Mouse (Mus musculus) gastrocnemius, postnatal 4 days (tissue): ENCODE measurements at regions not wholly inside any gene's neighbourhood (a gene's known extent, or its start where the extent isn't known, plus 50 kb on each side); places are given as distances from the start of the nearest gene placed in this dataset.

Experiments
- DNase-seq, 2 experiments: peaks; one replicate each; pipeline ENCODE4 v3.0.0; 2021 to 2022; ENCODE audit warnings: low spot score in 2 of 2, mixed read lengths in 2 of 2

DNA sequence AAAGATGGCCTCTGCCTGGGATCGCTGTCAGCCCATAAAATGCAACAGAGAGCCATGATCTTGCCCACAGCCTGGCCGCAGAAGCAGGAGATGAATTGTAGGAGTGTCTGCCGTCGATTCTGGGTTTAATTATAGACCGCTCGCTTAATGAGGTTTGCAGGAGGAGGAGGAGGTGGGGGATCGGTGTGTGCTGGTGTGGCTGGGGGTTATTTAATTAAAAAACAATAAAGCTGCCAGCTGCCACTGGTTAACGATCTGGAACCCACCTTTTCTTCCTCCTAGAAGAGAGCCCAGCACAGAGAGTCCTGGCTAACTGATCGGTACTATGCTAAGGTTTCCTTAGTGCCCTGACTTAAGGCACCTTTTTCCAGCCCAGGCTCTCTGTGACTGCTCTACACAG, 231.4 kb upstream of the Pard3b start:
- no peak for DNase-seq

DNA sequence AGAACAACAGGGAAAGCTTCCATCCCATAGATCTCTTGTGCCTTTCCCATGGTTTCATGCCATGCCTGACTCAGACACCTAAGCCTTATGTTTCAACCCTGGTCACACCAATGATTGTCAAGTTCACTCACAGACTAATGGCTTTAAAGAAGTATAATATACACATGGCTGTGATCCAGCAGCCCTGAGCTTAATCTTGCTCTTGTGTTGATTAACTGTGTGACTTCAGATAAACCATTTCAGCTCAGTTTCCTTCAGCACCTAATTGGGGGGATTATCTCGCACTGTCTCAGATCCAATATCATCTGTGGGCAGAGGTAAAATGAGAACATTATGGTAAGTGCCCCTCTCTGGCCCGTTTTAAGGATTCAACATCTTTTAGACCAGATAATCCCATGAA, 223.9 kb upstream of the Pard3b start:
- no peak for DNase-seq

DNA sequence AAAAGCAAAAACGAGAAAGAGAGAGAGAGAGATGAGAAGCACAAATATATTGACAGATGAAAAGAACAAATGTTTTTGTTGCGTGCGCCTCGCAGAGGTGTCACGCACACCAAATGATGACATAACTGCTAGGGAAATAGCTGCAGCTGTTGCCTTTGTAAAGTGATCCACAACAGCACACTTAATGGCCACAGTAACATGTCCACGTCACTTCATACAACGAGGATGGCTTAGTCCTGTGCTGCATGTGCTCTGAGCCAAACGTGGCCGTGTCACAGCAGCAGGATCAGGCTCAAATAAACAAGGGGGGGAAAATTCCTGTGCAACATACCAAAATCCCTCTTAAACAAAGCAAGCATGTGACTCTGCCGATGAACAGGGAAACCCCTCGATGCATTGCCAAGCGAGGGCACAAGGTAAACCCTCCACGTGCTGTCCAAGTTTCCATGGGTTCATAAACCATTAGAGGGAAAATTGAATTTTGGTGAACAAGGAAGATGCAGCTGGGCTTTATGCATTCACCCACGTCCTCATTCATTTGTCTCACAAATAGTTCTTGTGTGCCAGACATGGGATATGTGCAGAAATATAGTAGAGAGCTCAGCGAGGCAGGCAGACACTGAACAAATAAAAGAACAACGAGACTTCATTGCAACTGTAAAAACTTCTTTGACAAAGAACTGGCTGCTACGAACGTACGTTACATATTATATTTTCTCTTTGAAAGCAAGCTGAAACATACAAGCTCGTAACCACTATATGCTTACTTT, 223.0 kb upstream of the Pard3b start:
- DNase-seq: no peak

DNA sequence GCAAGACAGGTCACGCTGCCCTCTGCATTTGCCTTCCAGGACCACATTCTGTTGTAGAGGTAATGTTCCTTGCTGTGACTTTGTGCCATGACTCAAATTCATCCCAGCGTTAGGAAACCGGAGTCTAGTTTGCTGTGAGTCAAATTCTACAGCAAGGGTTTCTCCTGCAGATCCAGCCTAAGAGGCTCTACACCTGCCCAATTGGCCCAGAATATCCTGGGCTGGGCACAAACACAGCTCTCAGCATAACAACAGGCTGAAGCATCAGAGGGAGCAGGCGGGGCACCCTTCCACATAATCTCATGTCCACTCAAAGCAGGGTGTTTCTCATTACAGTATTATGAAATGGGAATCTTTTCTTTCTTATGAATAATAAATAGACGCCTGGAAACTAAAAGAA, 220.2 kb upstream of the Pard3b start:
- no peak for DNase-seq

DNA sequence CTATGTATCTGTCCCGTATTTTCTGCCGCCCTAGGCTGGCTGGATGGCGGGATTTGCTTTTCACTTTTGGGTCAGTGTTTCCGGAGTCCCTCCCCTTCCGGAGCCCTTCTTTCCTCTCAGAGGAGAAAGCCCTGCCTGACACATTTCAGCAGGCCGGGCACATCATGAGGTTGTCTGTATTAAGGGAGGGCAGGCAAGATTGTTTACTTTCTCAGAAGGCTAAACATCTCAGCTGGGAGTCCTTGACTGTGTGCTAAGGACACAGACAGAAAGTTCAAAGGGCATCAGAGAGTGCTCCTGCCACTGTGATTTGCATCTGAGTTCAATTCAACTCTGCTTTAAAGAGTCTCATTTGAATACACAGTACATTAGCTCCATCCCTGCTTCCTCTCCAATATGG, 218.8 kb upstream of the Pard3b start:
- no peak for DNase-seq

DNA sequence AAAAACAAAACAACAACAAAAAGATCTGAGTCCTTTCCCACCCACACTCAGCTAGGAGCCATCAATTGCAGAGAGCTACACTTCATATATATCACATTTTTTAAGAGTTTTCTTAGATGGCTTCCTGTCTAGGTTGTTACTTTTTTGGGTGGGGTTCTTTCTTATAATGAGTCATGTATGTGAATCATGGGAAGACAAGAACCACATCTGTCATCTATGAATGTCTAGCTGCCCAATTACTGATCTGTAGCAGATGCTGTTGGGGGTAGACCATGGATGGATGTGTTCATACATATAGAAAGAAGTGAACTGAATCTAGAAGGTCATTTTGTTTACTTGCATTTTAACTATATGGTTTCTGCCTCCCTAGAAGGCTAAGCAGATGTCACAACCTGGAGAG, 215.4 kb upstream of the Pard3b start:
- no peak for DNase-seq

DNA sequence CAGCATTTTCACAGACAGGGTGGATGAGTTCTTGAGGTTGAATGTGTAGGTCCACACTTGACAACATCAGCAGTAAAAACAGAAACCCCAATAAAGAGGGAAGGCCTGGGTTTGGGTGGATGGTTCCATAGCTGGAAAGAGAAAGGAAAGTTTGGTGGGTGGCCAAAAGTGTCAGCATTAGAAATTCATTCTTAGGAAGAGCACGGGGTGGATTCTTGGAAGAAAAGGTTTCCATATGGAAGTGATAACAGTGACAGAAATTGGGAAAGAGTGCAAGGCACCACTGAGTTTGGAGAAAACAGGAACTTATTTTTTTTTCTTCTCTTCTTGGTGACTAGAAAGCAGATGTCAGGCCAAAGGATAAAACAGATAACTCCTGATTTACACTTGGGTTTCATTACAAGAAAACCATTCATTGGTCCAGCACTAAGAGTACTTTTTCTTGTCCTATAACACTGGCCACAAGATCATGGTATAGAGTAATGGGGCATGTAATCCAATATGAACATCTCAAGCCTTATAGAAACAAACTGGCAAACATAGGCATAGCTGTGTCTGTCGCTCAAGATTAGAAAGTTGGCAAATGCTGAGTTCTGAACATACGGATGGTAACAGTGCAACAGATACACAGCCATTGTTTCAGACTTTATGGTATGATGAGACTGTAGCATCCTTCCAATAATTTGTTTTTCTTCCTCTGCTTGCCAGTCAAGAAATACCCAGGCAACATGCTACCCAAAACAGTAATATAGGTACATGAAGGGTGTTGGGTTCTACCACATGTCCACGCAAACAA, 209.7 kb upstream of the Pard3b start:
- DNase-seq: no peak

DNA sequence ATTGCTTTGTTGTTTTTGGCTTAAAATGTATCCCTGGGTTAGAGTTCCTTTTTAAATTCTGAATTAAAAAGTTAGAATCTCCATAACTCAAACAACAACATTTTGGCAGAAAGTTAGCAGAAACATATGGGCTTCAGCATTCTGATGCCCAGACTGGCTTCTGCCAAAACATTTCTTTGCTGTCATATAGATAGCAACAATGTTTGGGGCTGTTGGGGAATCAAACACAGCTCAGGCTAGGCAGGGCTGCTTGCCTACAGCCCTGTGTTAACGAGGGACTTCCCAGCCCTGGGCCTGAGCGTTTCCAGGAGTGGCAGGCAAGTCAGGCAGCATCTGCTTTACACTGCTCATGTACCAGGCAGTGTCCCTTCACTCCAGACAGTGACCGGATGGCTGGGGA, 201.0 kb upstream of the Pard3b start:
- DNase-seq: no peak

DNA sequence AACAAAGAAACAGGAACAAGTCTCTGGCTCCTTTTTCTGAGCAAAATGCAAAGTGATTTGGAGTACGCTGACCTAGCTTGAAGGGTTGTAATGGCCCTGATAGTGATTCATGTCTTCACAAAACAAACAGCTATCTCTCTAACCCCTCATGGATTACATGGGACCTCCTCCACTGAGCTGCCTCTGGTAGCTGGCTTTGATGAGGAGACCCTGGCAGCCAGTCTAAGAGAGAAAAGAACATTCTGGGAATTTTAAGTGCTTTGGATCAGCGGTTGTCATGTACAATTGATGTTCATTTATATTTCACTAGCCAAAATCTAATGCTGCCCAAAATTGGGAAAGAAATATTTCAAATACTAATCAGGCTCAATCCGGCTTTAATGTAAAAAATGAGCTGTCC, 177.2 kb upstream of the Pard3b start:
- no peak for DNase-seq

DNA sequence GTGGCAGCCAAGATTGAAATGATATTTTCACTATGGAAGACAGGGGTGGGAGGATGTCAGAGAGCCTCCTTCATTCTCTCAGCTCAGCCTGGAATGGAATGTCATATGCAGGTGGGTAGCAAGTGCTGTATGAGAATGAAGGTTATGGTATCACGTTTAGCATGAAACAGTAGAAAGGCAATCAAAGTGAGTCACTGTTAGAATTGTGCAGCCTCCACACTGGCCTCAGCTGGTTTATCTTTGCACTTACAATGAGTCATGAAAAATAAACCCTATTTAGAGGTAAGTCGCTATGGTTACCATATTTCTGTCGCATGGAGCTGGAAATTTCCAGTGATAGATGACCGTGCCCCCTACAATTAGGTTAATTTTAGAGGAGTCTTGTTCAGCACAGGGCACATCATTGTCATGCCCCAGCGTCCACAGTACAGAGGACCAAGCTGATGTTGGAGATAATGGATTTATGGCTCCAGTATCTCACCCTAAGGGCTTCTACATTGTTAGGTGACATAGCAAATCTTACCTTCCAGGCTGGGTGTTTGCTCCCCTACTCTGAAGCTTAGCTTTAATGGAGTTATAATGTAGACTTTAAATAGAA, 167.9 kb upstream of the Pard3b start:
- no peak for DNase-seq

DNA sequence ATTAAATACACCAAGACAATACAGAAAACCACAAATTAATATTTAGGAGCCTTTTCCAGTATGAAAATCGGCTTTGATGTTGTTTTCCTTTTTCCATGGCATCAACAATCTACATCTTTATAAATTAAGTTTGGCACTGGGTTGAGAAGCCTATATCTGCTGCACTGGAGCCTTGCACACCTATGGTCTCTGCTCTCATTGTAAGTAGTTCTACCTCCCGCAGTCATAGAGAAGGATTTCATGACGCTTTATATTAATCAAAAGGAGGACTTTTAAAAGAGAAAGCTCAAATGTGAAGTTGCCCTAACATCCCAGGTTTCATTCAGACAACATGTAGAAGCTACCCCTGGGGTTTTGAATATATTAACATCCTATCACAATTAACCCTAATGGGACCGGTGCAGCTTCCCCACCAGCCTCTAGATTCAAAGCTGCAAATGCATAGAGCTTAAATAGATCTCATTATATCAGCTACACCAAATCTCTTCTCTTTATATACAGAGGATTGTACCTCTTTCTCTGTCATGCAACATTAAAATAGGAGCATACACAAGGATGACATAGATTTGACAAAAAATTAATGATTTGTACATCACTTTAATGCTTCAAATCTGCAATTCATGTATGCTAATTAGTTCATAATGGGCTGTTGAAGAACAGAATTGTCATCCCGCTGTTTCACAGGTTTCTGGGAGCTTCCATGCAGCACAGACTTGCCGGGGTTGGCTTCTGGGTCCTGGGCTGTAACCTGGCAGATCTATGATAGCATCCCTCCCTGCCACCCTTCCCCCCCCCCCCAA, 166.6 kb upstream of the Pard3b start:
- no peak for DNase-seq

DNA sequence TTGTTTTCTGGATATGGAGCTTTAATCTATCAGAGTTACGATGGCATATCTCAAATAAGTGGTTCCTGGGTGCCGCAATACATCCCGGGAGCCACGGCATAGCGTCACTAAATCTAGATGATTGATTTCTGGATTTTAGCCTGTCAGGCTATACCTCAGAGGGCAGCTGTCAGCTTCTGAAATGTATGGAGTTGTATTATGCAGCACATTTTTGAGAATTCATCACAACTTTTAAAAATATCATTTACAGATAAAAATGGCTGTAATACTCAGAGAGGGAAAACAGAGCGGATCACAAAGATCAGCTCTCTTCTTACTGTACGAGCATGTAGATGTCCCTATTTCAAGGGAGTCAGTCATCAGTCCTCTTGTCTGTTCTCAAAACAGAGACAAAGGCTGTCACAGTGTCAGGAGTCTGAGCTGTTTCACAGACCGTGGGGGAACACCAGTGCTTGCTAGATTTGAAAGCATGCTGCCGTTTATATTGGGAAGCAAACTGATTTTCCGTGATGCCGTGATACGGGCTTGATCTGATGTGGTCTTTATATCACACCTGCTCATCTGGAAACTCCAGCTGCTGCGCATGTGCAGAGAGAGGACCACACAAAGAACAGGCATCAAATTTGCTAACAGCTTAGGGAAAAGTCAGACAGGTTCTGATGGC, 165.9 kb upstream of the Pard3b start:
- no peak for DNase-seq

DNA sequence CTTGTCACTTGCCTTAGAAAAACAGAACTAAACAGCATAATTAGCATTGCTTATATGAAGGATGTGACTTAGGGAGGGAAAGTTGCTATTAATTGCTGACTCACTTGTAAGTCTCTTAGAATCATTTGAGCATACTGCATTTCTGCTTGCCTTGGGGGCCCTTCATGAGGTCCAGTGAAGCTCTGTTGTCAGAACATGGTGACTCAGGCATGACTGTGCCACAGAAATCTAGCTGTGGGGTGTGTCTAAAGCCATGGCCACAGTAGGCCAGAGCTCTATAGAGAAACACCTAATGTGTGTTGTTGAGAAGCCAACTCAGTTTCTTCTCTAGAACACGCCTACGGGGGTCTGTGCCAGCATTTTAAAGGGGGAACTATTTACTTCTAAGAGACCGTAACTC, 153.2 kb upstream of the Pard3b start:
- DNase-seq: no peak

DNA sequence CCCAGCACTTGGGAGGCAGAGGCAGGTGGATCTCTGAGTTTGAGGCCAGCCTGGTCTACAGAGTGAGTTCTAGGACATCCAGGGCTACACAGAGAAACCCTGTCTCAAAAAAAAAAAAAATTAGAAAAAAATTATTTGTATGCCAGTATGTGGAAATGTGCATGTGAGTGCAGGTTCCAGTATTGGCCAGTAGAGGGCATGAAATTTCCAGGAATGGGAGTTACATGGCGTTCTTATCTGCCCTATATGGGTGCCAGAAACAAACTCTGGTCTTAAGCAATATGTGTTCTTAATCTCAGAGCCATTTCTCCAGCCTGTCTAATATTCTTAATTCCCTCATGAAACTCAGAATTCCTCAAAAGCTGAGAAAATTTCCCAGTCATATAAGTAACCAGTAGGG, 113.7 kb upstream of the Pard3b start:
- no peak for DNase-seq

DNA sequence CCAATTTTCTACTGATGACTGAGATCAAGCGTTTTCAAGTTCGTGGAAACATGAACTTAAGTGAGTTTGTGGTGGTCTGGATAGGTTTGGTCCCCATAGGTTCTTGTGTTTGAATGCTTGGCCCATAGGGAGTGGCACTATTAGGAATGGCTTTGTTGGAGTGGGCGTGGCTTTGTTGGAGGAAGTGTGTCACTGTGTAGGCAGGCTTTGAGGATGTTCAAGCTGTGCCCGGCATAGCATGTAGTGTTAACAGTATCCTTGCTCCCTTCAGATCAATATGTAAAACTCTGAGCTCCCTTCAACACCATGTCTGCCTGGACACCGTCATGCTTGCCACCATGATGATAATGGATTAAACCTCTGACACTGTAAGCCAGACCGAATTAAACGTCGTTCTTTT, 112.7 kb upstream of the Pard3b start:
- DNase-seq: no peak

DNA sequence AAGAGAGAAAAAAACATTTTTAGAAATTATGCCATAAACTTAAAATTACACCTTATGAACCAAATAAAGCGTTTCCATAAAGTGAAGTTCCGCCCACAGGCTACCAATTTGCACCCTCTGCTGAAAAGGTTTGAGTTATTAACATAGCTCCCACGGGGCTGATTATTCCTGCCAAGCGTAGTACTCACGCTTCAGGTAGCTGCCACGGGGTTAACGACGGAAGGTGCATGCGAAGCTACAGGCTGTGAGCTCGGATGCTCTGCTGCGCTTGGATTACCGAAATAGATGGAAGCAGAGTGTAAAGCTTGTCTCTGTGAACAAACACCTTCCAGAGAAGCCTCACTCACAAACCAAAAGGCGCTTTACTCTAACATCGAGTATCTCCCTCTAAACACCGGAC, 109.9 kb upstream of the Pard3b start:
- DNase-seq: no peak

DNA sequence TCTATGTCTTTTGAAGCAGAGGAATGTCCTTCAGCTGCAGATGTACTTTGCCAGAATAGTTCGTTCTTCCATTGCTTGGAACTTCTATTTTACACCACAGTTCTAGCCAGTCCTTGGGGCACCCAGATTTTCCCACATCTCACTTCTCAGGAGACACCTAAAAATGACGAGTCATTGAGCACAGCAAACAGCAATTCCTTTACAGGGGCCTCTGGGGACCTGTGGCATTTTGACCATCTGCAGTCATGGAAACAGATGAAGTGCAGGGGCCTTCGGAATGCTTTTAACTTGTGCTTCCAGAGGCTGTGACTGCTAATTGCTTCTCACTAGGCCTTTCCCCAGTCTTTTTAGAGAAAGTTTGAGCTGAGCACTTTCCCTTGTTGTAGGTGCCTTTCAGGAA, 108.5 kb upstream of the Pard3b start:
- DNase-seq: no peak

DNA sequence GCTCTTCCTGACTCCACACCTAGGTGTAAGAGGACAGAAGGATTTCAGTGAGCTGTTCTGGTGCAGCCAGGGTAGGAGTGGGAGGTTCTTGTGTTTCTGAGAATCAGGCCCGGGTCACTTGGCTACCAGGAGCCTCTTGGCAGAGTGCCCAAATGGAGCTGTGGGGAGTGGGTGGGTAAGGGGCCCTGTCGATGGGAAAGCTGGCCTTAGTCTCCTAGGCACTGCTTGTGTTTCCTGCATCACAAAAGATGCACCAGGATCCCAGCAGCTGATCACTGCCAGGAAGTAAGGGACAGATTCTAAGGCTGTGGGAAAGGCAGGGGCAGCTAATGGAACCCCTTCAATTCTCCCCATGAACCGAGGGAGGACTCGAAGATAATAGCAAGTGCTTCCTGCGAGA, 107.1 kb upstream of the Pard3b start:
- no peak for DNase-seq

DNA sequence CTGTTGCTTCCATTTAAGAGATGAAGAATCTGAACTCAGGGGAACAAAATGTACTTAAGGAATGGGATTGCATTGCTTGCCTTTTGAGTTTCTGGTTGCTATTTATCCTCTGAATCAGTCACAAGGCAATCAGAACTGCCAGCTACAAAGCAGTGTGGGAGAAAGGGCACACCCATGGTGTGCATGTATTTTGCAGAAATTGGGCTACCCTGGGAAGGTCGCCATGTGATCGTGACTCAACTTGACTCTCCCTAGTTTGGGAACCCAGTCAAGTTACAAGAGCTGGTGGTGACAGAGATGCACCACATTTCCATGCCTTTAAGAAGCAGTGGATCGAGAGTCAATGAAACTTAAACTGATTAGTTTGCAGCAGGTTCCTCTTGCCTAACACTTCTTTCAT, 98.5 kb upstream of the Pard3b start:
- no peak for DNase-seq

DNA sequence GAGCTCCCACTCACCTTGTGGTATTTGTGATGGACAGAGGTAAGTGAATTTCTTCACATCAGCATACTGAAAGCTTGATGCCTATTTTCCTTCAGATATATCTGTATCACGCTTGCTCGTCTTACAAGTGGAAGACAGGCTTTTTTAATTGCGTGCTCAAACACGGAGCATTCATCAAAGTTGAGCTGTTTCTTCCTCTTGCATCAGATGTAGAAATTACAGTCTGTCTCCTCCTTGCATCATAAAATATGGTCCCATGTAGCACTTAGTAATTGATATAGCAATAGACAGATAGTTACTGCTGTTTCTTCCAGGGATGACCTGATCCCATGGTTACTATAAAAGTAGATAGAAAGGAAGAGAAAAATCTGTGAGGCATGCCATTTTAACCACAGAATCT, 97.5 kb upstream of the Pard3b start:
- DNase-seq: no peak
